Mouse (Mus musculus): ENCODE results near the gene Cep128. TPM values are rescaled to one million over a fixed set of nuclear protein-coding genes. Genes with fewer than 3 reads are reported as not detected.
"Not testable (repeated sequence)": the region's sequence is repeated elsewhere in the genome, so short reads cannot be mapped to it uniquely, and the experiment has no call there.

The Cep128 gene
- polyA plus RNA-seq, 1 experiment from 2014 or later: 12.6 TPM

- no peaks in the 10 kb centered on the region for H3K36me3 ChIP-seq (ENCODE audit: insufficient read depth)
- H3K27ac ChIP-seq (ENCODE audit: low read depth): no peak overlapping the region
- peak; percentile 26 for DNase-seq
- ATAC-seq (ENCODE audit: insufficient read depth): peak; percentile 69; the same call in 1 of the 2 replicates
- 40% methylated on average over 5 of the region's 5 CpGs for WGBS
- H3K9me3 ChIP-seq (ENCODE audit: low read depth, low read length): no peaks in the 10 kb centered on the region
- no peaks in the 10 kb centered on the region for H3K27me3 ChIP-seq (ENCODE audit: insufficient read depth, low read length)
- H3K4me3 ChIP-seq (ENCODE audit: low read depth, low read length): no peak overlapping the region
- no peak for TF ChIP-seq CTCF (IDR thresholded peaks at IDR 0.05; ENCODE audit: low read depth)
- H3K9ac ChIP-seq: no peak overlapping the region
- H3K4me1 ChIP-seq (ENCODE audit: insufficient read depth): no peaks in the 10 kb centered on the region
- no peak overlapping the region for H3K4me2 ChIP-seq
Measured at GRCm38 (mm10) chr12:91008736-91009135, 375.5 kb downstream of the Cep128 start.

GRCm38 (mm10) chr12:91008170-91008569 lies 376.0 kb downstream of the Cep128 start:
- TF ChIP-seq CTCF (IDR thresholded peaks at IDR 0.05; ENCODE audit: low read depth): no peak
- no peak overlapping the region for H3K4me3 ChIP-seq (ENCODE audit: low read depth, low read length)
- no peak overlapping the region for H3K4me2 ChIP-seq
- H3K27ac ChIP-seq (ENCODE audit: low read depth): no peak overlapping the region
- H3K36me3 ChIP-seq (ENCODE audit: insufficient read depth): no peaks in the 10 kb centered on the region
- 51% methylated on average over 3 of the region's 3 CpGs for WGBS
- DNase-seq: no peak
- no peaks in the 10 kb centered on the region for H3K4me1 ChIP-seq (ENCODE audit: insufficient read depth)
- H3K27me3 ChIP-seq (ENCODE audit: insufficient read depth, low read length): no peaks in the 10 kb centered on the region
- no peak for ATAC-seq (ENCODE audit: insufficient read depth)
- H3K9me3 ChIP-seq (ENCODE audit: low read depth, low read length): no peaks in the 10 kb centered on the region
- no peak overlapping the region for H3K9ac ChIP-seq

GRCm38 (mm10) chr12:90997539-90997938 lies 386.7 kb downstream of the Cep128 start:
- TF ChIP-seq CTCF (IDR thresholded peaks at IDR 0.05; ENCODE audit: low read depth): no peak
- no peak for DNase-seq
- no peak overlapping the region for H3K4me2 ChIP-seq
- WGBS: 85% methylated on average over 4 of the region's 4 CpGs
- H3K27me3 ChIP-seq (ENCODE audit: insufficient read depth, low read length): no peaks in the 10 kb centered on the region
- no peaks in the 10 kb centered on the region for H3K4me1 ChIP-seq (ENCODE audit: insufficient read depth)
- no peak for ATAC-seq (ENCODE audit: insufficient read depth)
- no peak overlapping the region for H3K27ac ChIP-seq (ENCODE audit: low read depth)
- H3K36me3 ChIP-seq (ENCODE audit: insufficient read depth): no peaks in the 10 kb centered on the region
- no peak overlapping the region for H3K9ac ChIP-seq
- no peaks in the 10 kb centered on the region for H3K9me3 ChIP-seq (ENCODE audit: low read depth, low read length)
- H3K4me3 ChIP-seq (ENCODE audit: low read depth, low read length): no peak overlapping the region

GRCm38 (mm10) chr12:90993331-90993730 lies 390.9 kb downstream of the Cep128 start:
- H3K4me2 ChIP-seq: no peak overlapping the region
- no peaks in the 10 kb centered on the region for H3K36me3 ChIP-seq (ENCODE audit: insufficient read depth)
- no peak for TF ChIP-seq CTCF (IDR thresholded peaks at IDR 0.05; ENCODE audit: low read depth)
- 83% methylated on average over 2 of the region's 2 CpGs for WGBS
- H3K4me3 ChIP-seq (ENCODE audit: low read depth, low read length): no peak overlapping the region
- no peak overlapping the region for H3K27ac ChIP-seq (ENCODE audit: low read depth)
- ATAC-seq (ENCODE audit: insufficient read depth) (no peak), DNase-seq (no peak)
- no peak overlapping the region for H3K9ac ChIP-seq
- no peaks in the 10 kb centered on the region for H3K9me3 ChIP-seq (ENCODE audit: low read depth, low read length)
- H3K27me3 ChIP-seq (ENCODE audit: insufficient read depth, low read length): no peaks in the 10 kb centered on the region
- no peaks in the 10 kb centered on the region for H3K4me1 ChIP-seq (ENCODE audit: insufficient read depth)

- DNase-seq (no peak), ATAC-seq (ENCODE audit: insufficient read depth) (no peak)
- 80% methylated on average over 2 of the region's 2 CpGs for WGBS
- H3K4me2 ChIP-seq: no peak overlapping the region
- no peak overlapping the region for H3K4me3 ChIP-seq (ENCODE audit: low read depth, low read length)
- no peak for TF ChIP-seq CTCF (IDR thresholded peaks at IDR 0.05; ENCODE audit: low read depth)
- no peaks in the 10 kb centered on the region for H3K4me1 ChIP-seq (ENCODE audit: insufficient read depth)
- H3K27ac ChIP-seq (ENCODE audit: low read depth): no peak overlapping the region
- no peak overlapping the region for H3K9ac ChIP-seq
- no peaks in the 10 kb centered on the region for H3K9me3 ChIP-seq (ENCODE audit: low read depth, low read length)
- H3K36me3 ChIP-seq (ENCODE audit: insufficient read depth): no peaks in the 10 kb centered on the region
- no peaks in the 10 kb centered on the region for H3K27me3 ChIP-seq (ENCODE audit: insufficient read depth, low read length)
Measured at GRCm38 (mm10) chr12:90987782-90988181, 396.4 kb downstream of the Cep128 start.

DNA sequence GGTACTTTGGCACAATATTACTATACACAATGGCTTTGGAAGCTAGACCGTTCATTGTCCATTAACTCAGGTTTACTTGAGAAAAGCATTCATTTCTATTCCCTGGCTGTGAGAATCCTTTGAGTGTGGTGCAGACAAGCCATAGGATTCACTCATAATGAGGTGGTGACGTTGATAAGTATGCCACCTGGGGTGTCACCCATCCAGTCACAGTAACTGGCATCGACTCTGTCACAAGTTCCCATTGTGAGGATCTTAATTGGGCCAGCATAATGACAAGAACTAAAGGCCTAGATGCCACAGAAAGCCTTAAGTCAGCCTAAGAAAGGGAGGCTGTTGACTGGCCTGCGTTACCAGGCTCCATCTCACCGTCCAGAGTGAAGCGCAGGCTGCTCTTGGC lies 396.9 kb downstream of the Cep128 start:
- Histone ChIP-seq H3K27ac (ENCODE audit: low read depth) (no peak overlapping the region), H3K9me3 (ENCODE audit: low read depth, low read length) (no peaks in the 10 kb centered on the region), H3K4me2 (no peak overlapping the region), H3K4me3 (ENCODE audit: low read depth, low read length) (no peak overlapping the region), H3K4me1 (ENCODE audit: insufficient read depth) (no peaks in the 10 kb centered on the region), H3K9ac (no peak overlapping the region), H3K36me3 (ENCODE audit: insufficient read depth) (no peaks in the 10 kb centered on the region), H3K27me3 (ENCODE audit: insufficient read depth, low read length) (no peaks in the 10 kb centered on the region)
- ATAC-seq (ENCODE audit: insufficient read depth) (no peak), DNase-seq (no peak)
- TF ChIP-seq CTCF (IDR thresholded peaks at IDR 0.05; ENCODE audit: low read depth): no peak
- 79% methylated on average over 6 of the region's 6 CpGs for WGBS

DNA sequence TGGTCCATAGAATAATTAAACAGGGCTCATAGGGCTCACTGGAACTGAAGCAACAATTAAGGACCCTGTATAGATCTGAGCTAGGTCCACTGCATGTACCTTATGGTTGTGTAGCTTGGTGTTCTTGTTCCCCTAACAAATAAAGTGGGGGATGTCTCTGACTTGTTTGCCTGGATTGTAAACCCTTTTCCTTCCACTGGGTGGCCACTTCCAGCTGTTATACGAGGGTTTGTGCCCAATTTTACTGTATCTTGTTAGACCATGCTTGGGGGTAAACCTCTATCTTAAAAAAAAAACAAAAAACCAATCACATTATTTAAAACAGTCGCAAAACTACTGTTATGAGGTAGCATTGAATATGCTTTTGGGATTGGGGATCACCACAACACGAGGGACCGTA lies 402.2 kb downstream of the Cep128 start:
- H3K36me3 ChIP-seq (ENCODE audit: insufficient read depth): no peaks in the 10 kb centered on the region
- no peak overlapping the region for H3K4me3 ChIP-seq (ENCODE audit: low read depth, low read length)
- DNase-seq (no peak), ATAC-seq (ENCODE audit: insufficient read depth) (no peak)
- H3K9ac ChIP-seq: no peak overlapping the region
- WGBS: 87% methylated on average over 4 of the region's 4 CpGs
- no peaks in the 10 kb centered on the region for H3K4me1 ChIP-seq (ENCODE audit: insufficient read depth)
- no peak overlapping the region for H3K27ac ChIP-seq (ENCODE audit: low read depth)
- TF ChIP-seq CTCF (IDR thresholded peaks at IDR 0.05; ENCODE audit: low read depth): no peak
- H3K27me3 ChIP-seq (ENCODE audit: insufficient read depth, low read length): no peaks in the 10 kb centered on the region
- no peak overlapping the region for H3K4me2 ChIP-seq
- H3K9me3 ChIP-seq (ENCODE audit: low read depth, low read length): no peaks in the 10 kb centered on the region

- DNase-seq; ATAC-seq (ENCODE audit: insufficient read depth); H3K27ac ChIP-seq (ENCODE audit: low read depth); H3K4me2 ChIP-seq; H3K4me3 ChIP-seq (ENCODE audit: low read depth, low read length); H3K36me3 ChIP-seq (ENCODE audit: insufficient read depth); H3K9me3 ChIP-seq (ENCODE audit: low read depth, low read length); H3K4me1 ChIP-seq (ENCODE audit: insufficient read depth); H3K9ac ChIP-seq; H3K27me3 ChIP-seq (ENCODE audit: insufficient read depth, low read length): not testable (repeated sequence)
- WGBS: 84% methylated on average over 9 of the region's 9 CpGs
Measured at GRCm38 (mm10) chr12:90976406-90976805, 407.8 kb downstream of the Cep128 start.
